Mouse (Mus musculus) embryonic facial prominence, embryonic 12.5 days (tissue): ENCODE measurements at regions not wholly inside any gene's neighbourhood (a gene's known extent, or its start where the extent isn't known, plus 50 kb on each side); places are given as distances from the start of the nearest gene placed in this dataset.

Experiments used
- ATAC-seq: fragments of 200-750 bp; cut with Nextera tagmentation; 2 replicates; pipeline ENCODE4 v1.8.0; 2017; ENCODE audit not compliant: insufficient number of reproducible peaks, insufficient read depth, low FRiP score, low TSS enrichment
- H3K27ac ChIP-seq: fragments of 300-500 bp; sonication (generic); 2 replicates; pipeline ENCODE4 v1.5.1; 2016; ENCODE audit warnings: mild to moderate bottlenecking
- H3K27me3 ChIP-seq: fragments of 300-500 bp; sonication (generic); 2 replicates; pipeline ENCODE4 v1.6.1; 2016; ENCODE audit warnings: mild to moderate bottlenecking, moderate library complexity
- H3K36me3 ChIP-seq: fragments of 300-500 bp; sonication (generic); 2 replicates; pipeline ENCODE4 v1.6.1; 2016; ENCODE audit warnings: mild to moderate bottlenecking
- H3K4me1 ChIP-seq: fragments of 300-500 bp; sonication (generic); 2 replicates; pipeline ENCODE4 v1.6.1; 2016
- H3K4me2 ChIP-seq: fragments of 300-500 bp; sonication (generic); replicated peaks from 2 replicates; pipeline ENCODE4 v1.6.1; 2016; ENCODE audit warnings: mild to moderate bottlenecking, moderate library complexity
- H3K4me3 ChIP-seq: fragments of 300-500 bp; sonication (generic); 2 replicates; pipeline ENCODE4 v1.5.1; 2016; ENCODE audit warnings: mild to moderate bottlenecking
- H3K9ac ChIP-seq: fragments of 300-500 bp; sonication (generic); 2 replicates; pipeline ENCODE4 v1.6.1; 2016; ENCODE audit warnings: mild to moderate bottlenecking, moderate library complexity
- H3K9me3 ChIP-seq: fragments of 300-500 bp; sonication (generic); 2 replicates; pipeline ENCODE4 v1.6.1; 2016; ENCODE audit warnings: mild to moderate bottlenecking, moderate library complexity
- WGBS: fragments of 180-500 bp; shearing (Covaris S2); methylation state at CpG from one replicate; pipeline ENCODE4 v1.1.7; 2016; 5-methylcytosine and 5-hydroxymethylcytosine counted together

- no peak overlapping the region for H3K4me2 ChIP-seq
- H3K27ac ChIP-seq = no peak overlapping the region
- H3K27me3 ChIP-seq = no peaks in the 10 kb centered on the region
- no peaks in the 10 kb centered on the region for H3K36me3 ChIP-seq
- ATAC-seq = no peak
- no peak overlapping the region for H3K9ac ChIP-seq
- H3K9me3 ChIP-seq = no peaks in the 10 kb centered on the region
- 84% methylated on average over 6 of the region's 6 CpGs for WGBS
- no peak overlapping the region for H3K4me3 ChIP-seq
- no peaks in the 10 kb centered on the region for H3K4me1 ChIP-seq
Measured at GRCm38 (mm10) chr8:57209584-57209983, 111.2 kb upstream of the Hand2 start.

- no peaks in the 10 kb centered on the region for H3K36me3 ChIP-seq
- no peak overlapping the region for H3K9ac ChIP-seq
- no peak for ATAC-seq
- 78% methylated on average over 5 of the region's 5 CpGs for WGBS
- H3K4me1 ChIP-seq = no peaks in the 10 kb centered on the region
- H3K4me2 ChIP-seq = no peak overlapping the region
- H3K27me3 ChIP-seq = no peaks in the 10 kb centered on the region
- H3K27ac ChIP-seq = no peak overlapping the region
- no peak overlapping the region for H3K4me3 ChIP-seq
- H3K9me3 ChIP-seq = no peaks in the 10 kb centered on the region
Measured at GRCm38 (mm10) chr8:57213066-57213465, 107.7 kb upstream of the Hand2 start.

GRCm38 (mm10) chr8:57213982-57214930 lies 106.5 kb upstream of the Hand2 start:
- H3K27me3 ChIP-seq = no peaks in the 10 kb centered on the region
- no peaks in the 10 kb centered on the region for H3K4me1 ChIP-seq
- no peak overlapping the region for H3K9ac ChIP-seq
- no peak overlapping the region for H3K27ac ChIP-seq
- WGBS = 73% methylated on average over 31 of the region's 31 CpGs
- ATAC-seq = no peak
- H3K4me3 ChIP-seq = no peak overlapping the region
- H3K36me3 ChIP-seq = no peaks in the 10 kb centered on the region
- H3K4me2 ChIP-seq = peak overlapping the region; percentile 22; the same call in 1 of the 2 replicates
- H3K9me3 ChIP-seq = no peaks in the 10 kb centered on the region

- H3K4me3 ChIP-seq = no peak overlapping the region
- ATAC-seq = no peak
- H3K27me3 ChIP-seq = no peaks in the 10 kb centered on the region
- no peak overlapping the region for H3K9ac ChIP-seq
- no peaks in the 10 kb centered on the region for H3K4me1 ChIP-seq
- no peaks in the 10 kb centered on the region for H3K36me3 ChIP-seq
- no peak overlapping the region for H3K4me2 ChIP-seq
- H3K27ac ChIP-seq = no peak overlapping the region
- no peaks in the 10 kb centered on the region for H3K9me3 ChIP-seq
- WGBS = 75% methylated on average over 4 of the region's 4 CpGs
Measured at GRCm38 (mm10) chr8:57230594-57230993, 90.2 kb upstream of the Hand2 start.

GRCm38 (mm10) chr8:57242301-57242700 lies 78.5 kb upstream of the Hand2 start:
- ATAC-seq = no peak
- Histone ChIP-seq H3K4me1 (no peaks in the 10 kb centered on the region), H3K9ac (no peak overlapping the region), H3K4me3 (no peak overlapping the region), H3K27me3 (no peaks in the 10 kb centered on the region), H3K9me3 (no peaks in the 10 kb centered on the region), H3K4me2 (no peak overlapping the region), H3K27ac (no peak overlapping the region), H3K36me3 (no peaks in the 10 kb centered on the region)
- WGBS = 76% methylated on average over 2 of the region's 2 CpGs

GRCm38 (mm10) chr8:57249061-57249460 lies 71.7 kb upstream of the Hand2 start:
- Histone ChIP-seq H3K9ac (no peak overlapping the region), H3K9me3 (no peaks in the 10 kb centered on the region), H3K36me3 (no peaks in the 10 kb centered on the region), H3K4me3 (no peak overlapping the region), H3K27me3 (no peaks in the 10 kb centered on the region), H3K27ac (no peak overlapping the region), H3K4me1 (no peaks in the 10 kb centered on the region), H3K4me2 (no peak overlapping the region)
- 79% methylated on average over 5 of the region's 5 CpGs for WGBS
- no peak for ATAC-seq
